Mouse (Mus musculus) embryonic fibroblast, embryonic 13.5 days (primary cell): ENCODE measurements around the gene Ftsj1. TPM values are rescaled to one million over a fixed set of nuclear protein-coding genes. Genes with fewer than 3 reads are reported as not detected.

Source experiments
- H3K27ac ChIP-seq: 2 replicates; pipeline ENCODE4 v1.5.1; 2012; ENCODE audit warnings: low read length, control low read depth, inconsistent platforms; ENCODE audit not compliant: insufficient read depth
- H3K4me1 ChIP-seq: 2 replicates; pipeline ENCODE4 v1.6.1; 2011; ENCODE audit warnings: low read length; ENCODE audit not compliant: control insufficient read depth, insufficient read depth
- H3K4me3 ChIP-seq: 2 replicates; pipeline ENCODE4 v1.5.1; 2011; ENCODE audit warnings: mild to moderate bottlenecking, control low read depth, low read length; ENCODE audit not compliant: insufficient read depth
- CTCF ChIP-seq: IDR thresholded peaks from 2 replicates; pipeline ENCODE4 v1.5.1; 2011; ENCODE audit warnings: mild to moderate bottlenecking, control low read depth, low read length, moderate library complexity, borderline replicate concordance; ENCODE audit not compliant: insufficient read depth
- POLR2A ChIP-seq: IDR thresholded peaks from 2 replicates; pipeline ENCODE4 v1.6.1; 2011; ENCODE audit warnings: low read depth, mild to moderate bottlenecking, control low read depth, low read length, moderate library complexity
- polyA plus RNA-seq: library from polyadenylated mRNA; stranded (reverse); fragments of >200 nt; gene quantifications from 2 replicates; pipeline ENCODE4 v1.2.4, GENCODE M21; 2011; ENCODE audit warnings: low read depth; ENCODE audit not compliant: missing spikeins, insufficient read length

Gene Ftsj1
- polyA plus RNA-seq, 1 experiment: 23.9 TPM

GRCm38 (mm10) chrX:8251789-8252333 lies 345 bp downstream of the Ftsj1 start:
- TF ChIP-seq POLR2A (peak; percentile 54; the same call in 1 of the 2 replicates), CTCF (no peak)
- peak overlapping the region; percentile 74 for H3K4me3 ChIP-seq
- H3K4me1 ChIP-seq: no peaks in the 10 kb centered on the region
- H3K27ac ChIP-seq: no peak overlapping the region

GRCm38 (mm10) chrX:8248542-8249120 lies 3.6 kb downstream of the Ftsj1 start:
- no peak overlapping the region for H3K27ac ChIP-seq
- no peaks in the 10 kb centered on the region for H3K4me1 ChIP-seq
- no peak overlapping the region for H3K4me3 ChIP-seq
- TF ChIP-seq CTCF: no peak
- no peak for TF ChIP-seq POLR2A

- Histone ChIP-seq H3K4me3 (no peak overlapping the region), H3K27ac (no peak overlapping the region), H3K4me1 (no peaks in the 10 kb centered on the region)
- TF ChIP-seq CTCF (no peak), POLR2A (no peak)
Measured at GRCm38 (mm10) chrX:8247680-8248079, 4.5 kb downstream of the Ftsj1 start.

GRCm38 (mm10) chrX:8238804-8239395 lies 13.3 kb downstream of the Ftsj1 start:
- H3K27ac ChIP-seq: peak overlapping the region; percentile 48; the same call in 1 of the 2 replicates
- H3K4me1 ChIP-seq: peaks cover 5% of the 10 kb centered on the region; the same call in 1 of the 2 replicates
- TF ChIP-seq CTCF (no peak), POLR2A (no peak)
- H3K4me3 ChIP-seq: no peak overlapping the region

- H3K27ac ChIP-seq: no peak overlapping the region
- no peak overlapping the region for H3K4me3 ChIP-seq
- peaks cover 5% of the 10 kb centered on the region; the same call in 1 of the 2 replicates for H3K4me1 ChIP-seq
- TF ChIP-seq POLR2A: no peak
- no peak for TF ChIP-seq CTCF
Measured at GRCm38 (mm10) chrX:8236704-8237103, 15.5 kb downstream of the Ftsj1 start.

- H3K27ac ChIP-seq: no peak overlapping the region
- H3K4me1 ChIP-seq: 0 out of 2 replicates have a peak, but pooled peaks cover 1% of the 10 kb centered on the region
- H3K4me3 ChIP-seq: no peak overlapping the region
- TF ChIP-seq POLR2A: no peak
- no peak for TF ChIP-seq CTCF
Measured at GRCm38 (mm10) chrX:8233602-8234001, 18.6 kb downstream of the Ftsj1 start.

- no peak overlapping the region for H3K27ac ChIP-seq
- no peak overlapping the region for H3K4me3 ChIP-seq
- no peak for TF ChIP-seq CTCF
- no peak for TF ChIP-seq POLR2A
- no peaks in the 10 kb centered on the region for H3K4me1 ChIP-seq
Measured at GRCm38 (mm10) chrX:8230272-8230671, 21.9 kb downstream of the Ftsj1 start.

- H3K4me1 ChIP-seq: no peaks in the 10 kb centered on the region
Measured at GRCm38 (mm10) chrX:8223473-8223872, 28.7 kb downstream of the Ftsj1 start.

GRCm38 (mm10) chrX:8222678-8223421 lies 29.4 kb downstream of the Ftsj1 start:
- Histone ChIP-seq H3K4me1 (no peaks in the 10 kb centered on the region), H3K27ac (peak overlapping the region; percentile 93), H3K4me3 (no peak overlapping the region)
- TF ChIP-seq POLR2A (no peak), CTCF (no peak)

More at GRCm38 (mm10) chrX:8223473-8223872, 28.7 kb downstream of the Ftsj1 start:
- TF ChIP-seq CTCF (no peak), POLR2A (no peak)
- H3K27ac ChIP-seq: peak overlapping the region; percentile 93
- H3K4me3 ChIP-seq: no peak overlapping the region
